ENCODE assay signal across 15 mouse cellular contexts in genomic region chr9:58747328-58747755, GRCm38 (mm10). TPM values are rescaled to one million over a fixed set of nuclear protein-coding genes. Genes with fewer than 3 reads are reported as not detected.
DNase-seq lines count a peak whose midpoint lies in the region; ATAC-seq and TF ChIP-seq lines count a peak whose summit lies in the region.
"Had no signal": no experiment of that assay in that cellular context is flagged by ENCODE, and none has a peak within 500 bp of the region (broad histone marks: within the 10 kb centered on the region; RNA-seq: fewer than 3 reads in every experiment).

No protein-coding gene starts in this region.

- H3K9ac ChIP-seq in limb, embryonic 11.5 days (ENCODE audit: low read length), result no peak overlapping the region
- no peak overlapping the region for H3K9ac ChIP-seq in hindbrain, embryonic 15.5 days
- no peak overlapping the region; the same call in 1 of the 2 replicates for H3K9ac ChIP-seq in neural tube, embryonic 13.5 days
- H3K9ac ChIP-seq: embryonic facial prominence, embryonic 13.5 days; liver, embryonic 14.5 days had no signal

- H3K36me3 ChIP-seq in limb, embryonic 11.5 days (ENCODE audit: control insufficient read depth, insufficient read depth, low read length), result no peaks in the 10 kb centered on the region
- no peaks in the 10 kb centered on the region for H3K36me3 ChIP-seq in limb, embryonic 10.5 days
- H3K36me3 ChIP-seq in forebrain, embryonic 10.5 days (replicated peaks), result no peaks in the 10 kb centered on the region
- H3K36me3 ChIP-seq in hindbrain, embryonic 15.5 days, result no peaks in the 10 kb centered on the region
- no peaks in the 10 kb centered on the region for H3K36me3 ChIP-seq in neural tube, embryonic 13.5 days
- H3K36me3 ChIP-seq: embryonic facial prominence, embryonic 13.5 days had no signal

- H3K27me3 ChIP-seq in limb, embryonic 11.5 days (ENCODE audit: control insufficient read depth, insufficient read depth, low read length), result no peaks in the 10 kb centered on the region
- H3K27me3 ChIP-seq in limb, embryonic 10.5 days (ENCODE audit: low read depth, poor library complexity, severe bottlenecking), result no peaks in the 10 kb centered on the region
- H3K27me3 ChIP-seq in forebrain, embryonic 10.5 days (ENCODE audit: poor library complexity, severe bottlenecking), result no peaks in the 10 kb centered on the region
- no peaks in the 10 kb centered on the region for H3K27me3 ChIP-seq in hindbrain, embryonic 15.5 days
- H3K27me3 ChIP-seq in neural tube, embryonic 13.5 days, result no peaks in the 10 kb centered on the region
- H3K27me3 ChIP-seq in cerebellum, adult 2 months (ENCODE audit: control insufficient read depth, insufficient read depth, low read length), result no peaks in the 10 kb centered on the region; the same call in 1 of the 2 replicates
- H3K27me3 ChIP-seq: embryonic facial prominence, embryonic 13.5 days had no signal

- H3K4me2 ChIP-seq in limb, embryonic 11.5 days (ENCODE audit: low read depth, severe bottlenecking), result no peak overlapping the region; the same call in 1 of the 2 replicates
- 0 out of 2 replicates have a peak overlapping the region, but pooled peaks have one; percentile 1 for H3K4me2 ChIP-seq in hindbrain, embryonic 15.5 days
- H3K4me2 ChIP-seq in neural tube, embryonic 13.5 days, result peak overlapping the region; percentile 31; the same call in 1 of the 2 replicates
- H3K4me2 ChIP-seq: embryonic facial prominence, embryonic 13.5 days had no signal

- TF ChIP-seq POLR2A in cerebellum, adult 2 months (IDR thresholded peaks at IDR 0.05; ENCODE audit: borderline replicate concordance, insufficient read depth, low read length), result no peak

- H3K4me1 ChIP-seq in limb, embryonic 11.5 days (ENCODE audit: control insufficient read depth, insufficient read depth, low read length), result no peaks in the 10 kb centered on the region
- H3K4me1 ChIP-seq in limb, embryonic 10.5 days, result peaks cover 12% of the 10 kb centered on the region
- peaks cover 11% of the 10 kb centered on the region for H3K4me1 ChIP-seq in forebrain, embryonic 10.5 days
- peaks cover 11% of the 10 kb centered on the region for H3K4me1 ChIP-seq in hindbrain, embryonic 15.5 days (replicated peaks)
- peaks cover 8% of the 10 kb centered on the region for H3K4me1 ChIP-seq in neural tube, embryonic 13.5 days (replicated peaks)
- H3K4me1 ChIP-seq in cerebellum, adult 2 months (ENCODE audit: control insufficient read depth, insufficient read depth, low read length), result 0 out of 2 replicates have a peak, but pooled peaks cover 3% of the 10 kb centered on the region
- H3K4me1 ChIP-seq: embryonic facial prominence, embryonic 13.5 days had no signal

- no peaks in the 10 kb centered on the region for H3K9me3 ChIP-seq in limb, embryonic 11.5 days (ENCODE audit: control insufficient read depth, low read length)
- H3K9me3 ChIP-seq in limb, embryonic 10.5 days (replicated peaks), result no peaks in the 10 kb centered on the region
- H3K9me3 ChIP-seq in forebrain, embryonic 10.5 days, result no peaks in the 10 kb centered on the region; the same call in 1 of the 2 replicates
- H3K9me3 ChIP-seq in hindbrain, embryonic 15.5 days, result no peaks in the 10 kb centered on the region
- no peaks in the 10 kb centered on the region for H3K9me3 ChIP-seq in neural tube, embryonic 13.5 days
- H3K9me3 ChIP-seq: embryonic facial prominence, embryonic 13.5 days had no signal

- H3K4me3 ChIP-seq in limb, embryonic 11.5 days (ENCODE audit: low read depth, low read length), result no peak overlapping the region
- no peak overlapping the region for H3K4me3 ChIP-seq in limb, embryonic 10.5 days
- H3K4me3 ChIP-seq in forebrain, embryonic 10.5 days, result no peak overlapping the region
- no peak overlapping the region for H3K4me3 ChIP-seq in hindbrain, embryonic 15.5 days
- H3K4me3 ChIP-seq in neural tube, embryonic 13.5 days, result no peak overlapping the region
- H3K4me3 ChIP-seq in cerebellum, adult 2 months (replicated peaks; ENCODE audit: insufficient read depth, low read depth, low read length), result no peak overlapping the region
- H3K4me3 ChIP-seq: embryonic facial prominence, embryonic 13.5 days; left cerebral cortex, adult 2 months had no signal

- no peak for TF ChIP-seq CTCF in cerebellum, adult 2 months (IDR thresholded peaks at IDR 0.05; ENCODE audit: borderline replicate concordance, insufficient read depth, low read depth, low read length)

- no peak overlapping the region for H3K27ac ChIP-seq in limb, embryonic 11.5 days (replicated peaks; ENCODE audit: low read depth, low read length)
- H3K27ac ChIP-seq in limb, embryonic 10.5 days, result no peak overlapping the region
- peak overlapping the region; percentile 35; the same call in 1 of the 2 replicates for H3K27ac ChIP-seq in forebrain, embryonic 10.5 days
- no peak overlapping the region for H3K27ac ChIP-seq in hindbrain, embryonic 15.5 days (replicated peaks)
- H3K27ac ChIP-seq in neural tube, embryonic 13.5 days (replicated peaks), result peak overlapping the region; percentile 4
- no peak overlapping the region for H3K27ac ChIP-seq in cerebellum, adult 2 months (ENCODE audit: insufficient read depth, low read length)
- H3K27ac ChIP-seq: embryonic facial prominence, embryonic 13.5 days; left cerebral cortex, adult 2 months; liver, embryonic 14.5 days had no signal

- no peak for ATAC-seq in limb, embryonic 11.5 days (ENCODE audit: insufficient number of reproducible peaks, low FRiP score, low TSS enrichment, low read depth)
- ATAC-seq in hindbrain, embryonic 15.5 days (ENCODE audit: low FRiP score, low read depth), result no peak
- ATAC-seq in neural tube, embryonic 13.5 days (ENCODE audit: low read depth), result peak; percentile 88
- no peak for ATAC-seq in CD4-positive, CD25-positive, alpha-beta regulatory T cell, adult 4 months
- ATAC-seq: activated CD4-positive, CD25-positive, alpha-beta regulatory T cell, adult 4 months had no signal

- DNase-seq in limb, embryonic 11.5 days (ENCODE audit: low spot score), result peak; percentile 39
- no peak for DNase-seq in limb, embryonic 10.5 days (ENCODE audit: low spot score)
- DNase-seq in forebrain, embryonic 10.5 days (ENCODE audit: extremely low spot score, low spot score), result no peak
- DNase-seq in cerebellum, adult 8-10 months, result no peak
- DNase-seq in cerebellum, adult 2 months, result no peak
- DNase-seq: cerebellum, adult 9-10 months; heart, adult 18-20 months; kidney, postnatal 10 days had no signal

- WGBS in limb, embryonic 11.5 days, result 13% methylated on average over 6 of the region's 6 CpGs
- 27% methylated on average over 6 of the region's 6 CpGs for WGBS in limb, embryonic 10.5 days
- 58% methylated on average over 6 of the region's 6 CpGs for WGBS in forebrain, embryonic 10.5 days
- 19% methylated on average over 6 of the region's 6 CpGs for WGBS in hindbrain, embryonic 15.5 days
- 10% methylated on average over 6 of the region's 6 CpGs for WGBS in neural tube, embryonic 13.5 days
- WGBS in cerebellum, adult 2 months, result 28% methylated on average over 6 of the region's 6 CpGs

RNA-seq across cellular contexts. Expression of gene Rec114, which starts 3.6 kb away (rescaled TPM):
- polyA plus RNA-seq in limb, embryonic 11.5 days (2014; fragmentation: Nextera tagmentation; extraction: Ambion mirVana), result 1.4 TPM in 2 replicates
- polyA plus RNA-seq in limb, embryonic 10.5 days (2016; fragmentation: Nextera tagmentation; extraction: Ambion mirVana), result 1.4 and 1.7 TPM in 2 replicates
- polyA plus RNA-seq in forebrain, embryonic 10.5 days (2016; fragmentation: Nextera tagmentation; extraction: Ambion mirVana), result 0.91 and 0.97 TPM in 2 replicates
- polyA plus RNA-seq in hindbrain, embryonic 15.5 days (2015; fragmentation: Nextera tagmentation; extraction: Ambion mirVana), result 0.80 and 2.5 TPM in 2 replicates
- 1.5 and 1.7 TPM in 2 replicates for polyA plus RNA-seq in neural tube, embryonic 13.5 days (2015; fragmentation: Nextera tagmentation; extraction: Ambion mirVana)
- polyA plus RNA-seq in CD4-positive, CD25-positive, alpha-beta regulatory T cell, adult 4 months (2017; shearing (Covaris generic)), result 1 to 10 TPM in 1 of 2 experiments, not detected in 1; 1.2 TPM
- 1.0 and 1.5 TPM in 2 replicates for polyA plus RNA-seq in cerebellum, adult 2 months (2012; rRNA removed)
- polyA plus RNA-seq: activated CD4-positive, CD25-positive, alpha-beta regulatory T cell, adult 4 months had no signal

Comparison
In these comparisons a context has a peak if more than half of its experiments do, and no peak if none do; other contexts are left out.
1. H3K27ac ChIP-seq: peak in forebrain, embryonic 10.5 days (single experiment) and neural tube, embryonic 13.5 days (single experiment); none in limb, embryonic 11.5 days (single experiment), limb, embryonic 10.5 days (single experiment), hindbrain, embryonic 15.5 days (single experiment) and cerebellum, adult 2 months (single experiment).